Mouse (Mus musculus) gastrocnemius, postnatal 25 days (tissue): ENCODE measurements around the gene Cfap54. TPM values are rescaled to one million over a fixed set of nuclear protein-coding genes. Genes with fewer than 3 reads are reported as not detected.

ENCODE experiments used
- DNase-seq: peaks from one replicate; pipeline ENCODE4 v3.0.0; 2022
- total RNA-seq, 2 experiments: library from RNA; stranded (reverse); gene quantifications; 1 replicate in 1 of 2; 2 replicates in 1 of 2; pipeline ENCODE4 v1.2.3; 2021

Gene Cfap54
- total RNA-seq, 2 experiments from 2014 or later = 0.79 to 0.88 TPM

DNA sequence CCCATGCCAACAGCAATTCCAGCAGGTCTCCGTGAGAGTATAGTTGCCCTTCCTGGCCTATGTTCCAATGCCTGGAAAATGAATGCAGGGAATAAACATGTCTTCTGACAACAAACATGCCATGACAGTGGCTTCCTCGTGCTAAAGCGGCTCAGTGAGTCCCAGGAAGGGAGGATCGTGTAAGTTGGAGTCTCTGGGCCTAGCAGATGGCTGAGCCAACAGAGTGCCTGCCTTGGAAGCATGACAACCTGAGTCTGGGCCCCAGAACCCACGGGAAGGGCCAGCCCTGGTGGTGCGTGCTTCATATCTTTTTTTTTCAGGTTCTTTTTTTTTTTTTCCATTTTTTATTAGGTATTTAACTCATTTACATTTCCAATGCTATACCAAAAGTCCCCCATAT is 27.6 kb downstream of the Cfap54 start:
- DNase-seq = no peak

DNA sequence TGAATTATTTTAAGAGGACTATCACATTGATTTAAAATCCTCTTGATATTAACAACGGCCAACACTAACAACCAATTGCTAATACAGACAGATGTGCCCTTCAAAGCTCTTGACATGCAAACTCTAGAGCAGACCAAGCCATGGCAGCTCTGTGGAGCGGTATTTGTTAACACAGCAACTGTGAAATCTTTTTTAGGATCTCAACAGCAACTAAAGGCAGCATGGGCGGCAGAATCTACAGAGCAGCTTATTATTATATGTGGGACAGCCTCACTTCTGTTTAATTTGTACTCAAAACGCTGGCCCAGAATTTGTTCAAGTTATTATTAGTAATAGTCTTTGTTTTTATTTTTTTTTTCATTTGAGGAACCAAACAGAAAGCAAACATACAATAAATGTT is 28.1 kb downstream of the Cfap54 start:
- DNase-seq = no peak

DNA sequence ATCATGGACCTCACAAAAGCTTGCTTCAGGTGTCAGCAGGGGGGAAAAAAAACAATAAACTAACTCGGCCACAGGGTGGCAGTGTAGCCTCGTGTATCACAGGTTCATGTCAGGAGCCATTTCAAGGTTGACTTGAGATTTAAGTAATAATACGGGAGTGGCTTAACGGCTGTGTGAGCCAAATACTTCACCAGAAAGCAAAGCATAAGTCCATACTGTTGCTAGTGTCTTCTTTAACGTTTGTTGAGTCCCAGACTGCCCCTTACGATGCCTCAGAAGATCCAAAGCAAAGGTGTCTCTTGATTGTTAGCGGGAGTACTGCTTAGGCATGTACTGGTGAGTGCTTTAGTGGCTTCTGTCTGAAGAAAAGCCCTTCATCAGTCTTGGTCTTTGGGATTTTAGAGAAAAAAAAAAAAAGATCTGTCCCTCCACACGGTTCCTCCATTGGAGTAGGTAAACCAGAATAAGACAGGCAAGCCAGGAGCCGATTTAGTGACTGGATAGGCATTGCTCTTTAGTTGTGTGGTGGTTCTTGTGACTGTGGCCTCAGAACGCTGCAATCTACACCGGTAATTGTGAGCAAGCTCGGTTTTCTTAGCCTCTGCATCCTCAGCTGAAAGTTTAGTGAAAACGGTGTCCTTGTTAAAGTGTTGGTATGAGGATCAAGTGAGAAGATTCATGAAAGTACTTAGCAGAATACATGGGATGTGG is 30.2 kb downstream of the Cfap54 start:
- DNase-seq = peak; percentile 61

DNA sequence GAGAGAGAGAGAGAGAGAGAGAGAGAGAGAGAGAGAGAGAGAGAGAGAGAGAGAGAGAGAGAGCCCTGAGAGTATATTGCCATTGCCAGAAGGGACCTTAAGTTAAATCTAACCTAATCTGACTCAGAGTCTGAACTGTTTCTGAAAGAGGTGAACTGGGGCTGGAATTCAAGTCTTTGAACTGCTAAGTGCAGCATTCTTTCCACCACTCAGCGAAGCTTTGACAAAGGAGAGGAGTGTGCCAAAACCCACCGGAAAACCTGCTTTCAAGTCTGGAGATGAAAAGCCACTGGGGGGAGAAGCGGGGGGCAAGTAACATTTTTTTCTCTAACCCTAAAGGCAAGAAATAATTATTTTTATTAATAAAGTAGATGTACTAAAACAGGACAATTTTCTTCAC is 30.8 kb downstream of the Cfap54 start:
- DNase-seq = no peak

DNA sequence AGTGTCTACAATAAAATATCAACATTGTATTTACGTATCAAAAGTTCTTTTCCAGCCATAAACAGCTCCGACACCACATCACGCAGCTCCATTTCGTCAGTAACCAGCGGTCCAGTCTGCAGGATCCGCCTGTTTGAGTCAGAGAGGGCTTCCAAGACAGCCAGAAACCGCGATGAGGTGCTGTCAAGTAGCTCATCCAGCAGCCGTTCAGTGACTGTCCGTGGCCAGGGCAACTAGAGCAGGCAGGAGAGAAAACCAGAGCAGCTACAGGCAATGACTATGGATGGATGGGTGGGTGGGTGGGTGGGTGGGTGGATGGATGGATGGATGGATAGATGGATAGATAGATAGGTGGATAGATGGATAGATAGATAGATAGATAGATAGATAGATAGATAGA is 38.2 kb downstream of the Cfap54 start:
- no peak for DNase-seq

DNA sequence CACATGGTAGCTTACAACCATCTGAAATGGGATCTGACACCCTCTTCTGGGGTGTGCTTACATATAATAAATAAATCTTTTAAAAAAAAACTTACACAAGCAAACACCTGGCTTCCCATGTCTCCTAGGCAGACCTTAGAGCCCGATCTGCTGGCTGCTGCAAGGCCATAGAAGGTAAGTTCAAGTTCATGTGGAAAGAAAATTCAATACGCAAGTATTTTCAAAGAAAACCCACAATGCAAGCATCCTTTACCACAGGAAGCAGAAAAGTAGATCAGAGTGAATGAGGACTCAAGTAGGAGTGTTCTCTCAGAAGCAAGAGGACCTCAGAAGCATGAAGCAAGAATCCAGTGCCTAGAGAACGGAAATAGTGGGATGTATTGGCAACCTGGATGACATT is 39.6 kb downstream of the Cfap54 start:
- DNase-seq = no peak

DNA sequence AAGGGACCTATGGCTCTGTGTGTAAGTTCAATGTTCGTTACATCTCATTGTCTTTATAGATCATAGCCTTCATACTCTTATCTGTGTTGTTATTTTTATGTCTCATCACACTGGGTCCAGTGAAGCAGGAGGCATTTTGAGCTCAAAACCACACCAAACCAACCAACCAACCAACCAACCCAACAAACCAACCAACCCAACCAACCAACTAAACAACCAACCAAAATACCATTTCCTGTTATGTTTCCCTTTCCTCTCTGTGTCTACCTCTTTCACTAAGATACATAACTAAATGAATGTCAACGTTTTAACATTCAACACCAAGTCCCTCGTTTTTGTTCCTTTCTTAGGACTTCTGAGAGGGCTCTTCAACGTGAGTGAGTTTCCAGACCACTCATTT is 40.0 kb downstream of the Cfap54 start:
- no peak for DNase-seq

DNA sequence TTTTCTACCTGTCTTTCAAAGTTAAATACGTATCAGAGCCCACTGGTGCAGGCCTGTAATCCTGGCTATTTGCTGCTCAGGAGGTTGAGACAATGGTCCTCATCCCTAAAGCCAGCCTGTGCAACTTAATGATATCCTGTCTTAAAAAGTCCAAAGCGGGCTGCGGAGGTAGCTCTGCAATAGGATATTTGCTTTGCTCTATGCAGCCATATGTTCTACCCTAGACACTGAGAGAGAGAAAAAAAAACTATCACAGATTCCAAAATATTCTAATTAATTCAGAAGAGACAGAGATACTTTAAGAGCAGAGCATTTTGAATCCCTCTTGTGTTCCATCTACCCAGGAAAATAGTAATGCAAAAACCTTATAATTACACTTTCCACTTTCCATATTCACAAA is 44.9 kb downstream of the Cfap54 start:
- no peak for DNase-seq

DNA sequence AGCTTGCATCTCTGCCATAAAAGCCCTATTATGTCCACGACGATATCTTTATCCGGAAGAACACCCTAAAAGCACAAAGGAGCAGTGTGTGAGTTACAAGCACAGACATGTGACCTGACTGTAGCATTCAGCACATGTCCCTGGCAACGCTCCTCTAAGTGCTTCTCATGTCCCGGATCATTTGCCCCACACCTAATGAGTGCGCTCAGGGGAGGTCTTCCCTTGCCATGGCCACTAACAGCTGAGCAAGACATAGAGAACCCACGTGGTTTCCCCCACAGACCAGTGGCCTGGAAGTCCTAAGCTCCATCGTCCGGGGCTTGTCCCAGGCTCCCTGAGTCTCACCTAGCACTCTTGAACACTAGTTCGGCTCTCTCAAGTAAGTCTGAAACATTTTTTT is 45.9 kb downstream of the Cfap54 start:
- no peak for DNase-seq

DNA sequence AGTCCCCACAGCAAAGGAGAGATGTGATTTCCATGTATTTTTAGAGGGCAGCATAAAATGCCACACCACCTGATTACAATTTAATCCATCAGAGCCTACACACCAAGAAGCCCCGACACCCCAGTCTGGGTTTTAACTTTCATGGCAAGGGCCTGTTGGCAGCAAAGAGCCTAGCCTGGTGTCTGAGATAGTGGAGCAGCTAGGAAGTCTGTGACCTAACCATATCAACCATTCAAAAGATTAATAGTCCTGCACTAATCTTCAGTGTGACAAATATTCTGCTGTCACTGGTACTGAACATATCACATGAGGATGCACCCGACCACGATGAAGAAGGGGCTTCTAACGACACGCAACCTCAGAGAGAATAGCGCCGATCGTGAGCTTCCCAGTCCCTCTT is 58.1 kb downstream of the Cfap54 start:
- DNase-seq = no peak

DNA sequence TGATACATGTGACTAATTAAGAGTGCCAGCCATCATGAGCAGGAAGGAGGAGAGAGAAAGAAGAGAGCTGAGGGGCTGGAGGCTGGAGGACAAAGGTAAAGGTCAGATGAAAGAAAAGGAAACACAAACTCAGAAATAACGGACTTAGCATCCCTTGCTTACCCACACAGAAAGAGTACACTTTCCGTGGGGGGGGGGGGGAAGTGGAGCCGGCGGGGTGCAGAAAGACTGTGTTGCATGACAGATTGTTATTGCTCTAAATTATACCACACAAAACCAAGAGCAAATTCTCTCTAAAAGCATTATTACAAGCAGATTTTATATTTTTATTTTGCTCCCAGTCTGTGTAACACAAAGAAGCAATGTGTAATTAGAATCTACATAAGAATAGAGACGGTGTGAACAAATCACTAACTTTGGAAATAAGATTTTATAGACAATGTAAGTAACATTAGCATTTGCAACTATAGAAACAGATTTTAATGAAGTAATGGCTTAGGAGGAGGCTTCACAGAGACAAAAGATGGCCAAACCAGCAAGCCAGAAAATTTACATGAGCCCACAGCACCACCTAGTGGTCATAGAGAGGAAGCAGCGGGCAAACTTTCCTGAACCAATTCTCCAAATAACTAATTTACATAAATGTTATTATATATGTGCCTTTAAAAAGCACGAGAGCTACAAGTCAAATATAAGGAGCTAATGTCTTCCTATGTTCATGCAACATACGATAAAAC is 67.2 kb downstream of the Cfap54 start:
- no peak for DNase-seq

DNA sequence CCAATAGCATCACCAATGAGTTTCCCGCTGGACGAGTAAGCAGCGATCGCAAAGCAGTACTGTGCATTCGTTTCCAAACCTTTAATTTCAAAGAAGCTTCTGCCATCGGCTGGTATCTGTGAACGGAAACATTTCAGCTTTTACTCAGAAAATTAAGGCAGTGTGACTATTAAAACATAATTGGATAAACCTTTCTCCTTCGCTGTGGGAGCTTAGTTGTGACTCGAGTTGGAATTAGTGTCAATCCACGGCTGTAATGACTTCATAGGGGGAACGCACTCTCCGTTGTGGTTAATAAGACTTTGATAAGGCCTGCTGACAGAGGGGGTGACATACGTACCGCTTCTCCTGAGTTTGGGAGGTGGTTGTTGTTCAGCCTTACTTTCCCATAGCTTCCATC is 70.3 kb downstream of the Cfap54 start:
- DNase-seq = no peak

DNA sequence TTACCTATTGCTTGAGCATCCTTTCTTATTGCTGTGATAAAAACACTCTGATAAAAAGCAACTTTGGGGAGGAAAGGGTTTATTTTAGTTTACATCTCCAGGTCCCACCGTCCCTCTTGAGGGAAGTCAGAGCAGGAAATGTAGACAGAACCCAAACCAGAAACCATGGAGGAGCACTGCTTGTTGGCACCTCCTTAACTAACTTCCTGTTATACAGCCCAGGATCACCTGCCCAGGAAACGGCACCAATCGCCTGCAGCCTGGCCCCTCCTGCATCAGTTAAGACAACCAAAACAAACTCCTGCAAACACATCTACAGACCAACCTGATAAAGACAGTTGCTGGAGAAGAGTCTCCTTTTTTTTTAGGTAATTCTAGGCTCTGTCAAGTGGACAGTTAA is 74.4 kb downstream of the Cfap54 start:
- no peak for DNase-seq

DNA sequence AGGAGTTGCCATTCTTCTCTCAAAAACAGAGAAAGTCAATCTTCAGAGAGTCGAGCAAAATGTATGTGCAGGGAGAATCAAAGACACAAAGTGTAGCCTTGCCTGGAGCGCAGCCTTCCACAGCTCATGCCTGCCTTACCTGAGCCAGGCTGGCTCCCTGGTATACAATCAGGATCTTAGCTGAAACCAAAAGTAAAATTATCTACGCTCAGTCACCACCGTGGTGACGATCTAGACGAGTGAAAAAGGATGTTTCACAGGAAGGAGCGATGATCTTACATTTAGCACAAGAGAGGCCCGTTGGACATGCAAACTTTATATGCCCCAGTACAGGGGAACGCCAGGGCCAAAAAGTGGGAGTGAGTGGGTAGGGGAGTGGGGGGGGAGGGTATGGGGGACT is 75.0 kb downstream of the Cfap54 start:
- DNase-seq = no peak

DNA sequence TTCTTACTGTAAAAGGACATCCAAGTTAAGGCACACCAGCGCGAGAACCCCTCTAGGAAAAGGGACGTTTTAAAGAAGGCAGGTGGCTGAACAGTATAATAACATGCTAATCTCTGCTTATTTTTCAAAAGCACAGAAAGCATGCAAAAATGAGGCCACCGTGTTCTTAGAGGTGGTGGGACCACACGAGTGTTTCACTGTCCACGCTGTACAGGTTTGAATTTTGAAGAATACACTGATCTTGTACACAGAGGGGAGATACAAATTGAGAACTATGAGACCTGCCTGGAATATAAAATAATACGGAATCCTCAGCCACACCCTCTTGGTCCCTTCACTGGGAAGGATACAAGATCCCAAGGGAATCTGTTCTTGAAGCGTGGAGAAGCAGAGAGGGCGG is 82.9 kb downstream of the Cfap54 start:
- no peak for DNase-seq

DNA sequence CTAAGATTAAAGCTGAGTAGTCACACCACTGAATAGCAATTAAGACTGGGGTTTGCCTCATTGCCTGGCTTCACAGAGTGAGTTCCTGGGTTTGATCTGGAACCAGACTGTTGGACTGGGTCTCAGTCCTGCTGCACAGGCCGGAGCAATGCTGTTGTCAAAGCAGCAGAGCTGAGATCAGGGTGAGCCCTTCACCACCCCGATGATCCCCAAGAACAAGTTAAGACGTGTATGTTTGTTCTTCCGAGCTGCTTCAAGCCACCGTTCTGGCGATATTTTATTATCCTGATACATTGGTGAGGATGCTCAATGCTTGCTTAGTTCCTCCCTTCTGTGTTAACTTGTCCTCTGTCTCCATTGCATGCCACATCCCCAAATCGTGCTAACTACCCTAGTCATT is 86.2 kb downstream of the Cfap54 start:
- DNase-seq = no peak

DNA sequence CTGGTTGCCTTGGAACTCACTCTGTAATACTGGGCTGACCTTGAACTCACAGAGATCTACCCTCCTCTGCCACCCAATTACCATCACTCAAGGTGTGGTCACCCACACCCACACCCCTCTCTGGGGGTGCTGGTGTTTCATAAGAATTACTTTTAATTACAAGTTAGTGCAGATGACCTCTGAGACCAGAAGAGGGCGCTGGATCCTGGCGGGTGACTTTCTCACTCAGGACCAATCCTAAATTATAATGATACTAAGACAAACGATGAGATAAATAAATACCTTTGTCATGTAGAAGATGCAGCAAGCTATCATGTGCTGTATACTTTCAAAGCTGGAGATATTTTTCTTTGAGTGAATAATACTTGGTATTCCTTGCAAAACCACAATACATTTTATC is 87.1 kb downstream of the Cfap54 start:
- DNase-seq = no peak

DNA sequence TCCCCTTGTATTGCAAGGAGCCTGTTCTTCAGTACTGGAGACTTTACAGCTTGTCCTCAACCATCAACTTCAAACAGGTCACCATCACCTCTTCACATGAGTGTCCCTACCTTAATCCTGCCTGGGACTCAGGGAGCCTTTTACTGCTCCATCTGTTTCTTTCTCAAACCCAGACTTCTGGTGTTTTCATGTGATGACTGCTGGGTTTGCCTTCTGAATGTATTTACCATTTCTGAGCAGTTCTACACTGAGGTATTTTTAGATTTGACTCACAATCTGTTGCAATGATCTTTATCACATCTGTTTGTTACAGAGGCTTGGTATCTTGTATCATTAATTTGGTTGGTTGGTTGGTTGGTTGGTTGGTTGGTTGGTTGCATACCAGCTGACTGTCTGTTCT is 88.9 kb downstream of the Cfap54 start:
- no peak for DNase-seq

DNA sequence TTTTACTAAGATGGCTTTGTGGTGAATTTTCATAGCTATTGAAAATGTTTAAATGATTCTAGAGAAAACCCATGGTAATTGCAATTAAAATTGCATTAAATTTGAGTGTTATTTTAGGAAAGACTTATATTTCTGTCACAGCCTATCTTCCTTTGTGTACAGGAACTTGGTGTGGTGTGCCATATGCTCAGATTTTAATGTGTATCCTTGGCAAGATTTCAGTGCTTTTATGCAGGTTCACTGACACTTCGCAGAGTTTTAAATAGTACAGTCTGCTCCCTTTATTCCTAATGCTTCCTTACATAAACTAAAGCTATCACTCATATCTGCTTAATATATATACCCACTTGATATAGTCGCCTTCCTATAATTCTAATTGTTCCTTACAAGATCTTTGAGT is 90.8 kb downstream of the Cfap54 start:
- DNase-seq = no peak

DNA sequence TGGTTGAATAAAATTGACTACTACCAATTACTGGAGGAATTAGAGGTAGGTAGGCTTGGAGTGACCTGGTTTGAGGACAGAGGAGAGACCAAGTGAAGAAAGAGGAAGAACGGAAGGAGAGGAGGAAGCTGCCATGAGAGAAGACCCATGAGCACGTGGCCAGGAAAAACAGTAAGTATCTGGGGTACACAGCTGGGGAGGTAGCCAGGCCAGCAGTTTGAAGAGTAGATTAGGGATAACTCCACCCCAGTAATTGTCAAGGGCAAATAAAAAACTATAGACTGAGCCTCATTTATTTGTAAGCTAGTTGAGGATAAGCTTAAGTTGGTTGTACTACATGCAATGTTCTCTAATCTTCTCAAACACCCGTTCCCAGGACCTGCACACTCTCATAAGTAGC is 116.3 kb downstream of the Cfap54 start:
- DNase-seq = no peak

DNA sequence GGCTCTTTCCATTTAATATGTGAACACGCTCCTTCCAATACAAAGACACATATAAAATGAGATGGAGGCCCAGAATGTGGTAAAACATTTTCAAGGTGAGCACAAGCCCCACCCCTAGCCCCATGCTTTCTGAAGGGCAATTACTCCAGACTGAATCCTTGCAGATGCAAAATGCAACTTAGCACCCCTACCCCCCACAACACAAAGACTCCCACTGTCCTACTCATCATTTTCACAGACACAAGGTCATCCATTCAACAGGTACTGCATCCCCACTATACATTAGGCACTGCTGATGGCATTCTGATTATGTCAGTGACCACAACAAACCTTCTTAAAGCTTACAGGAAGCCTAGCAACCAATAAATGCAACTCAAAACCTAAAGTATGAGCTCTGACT is 131.4 kb downstream of the Cfap54 start:
- DNase-seq = no peak

DNA sequence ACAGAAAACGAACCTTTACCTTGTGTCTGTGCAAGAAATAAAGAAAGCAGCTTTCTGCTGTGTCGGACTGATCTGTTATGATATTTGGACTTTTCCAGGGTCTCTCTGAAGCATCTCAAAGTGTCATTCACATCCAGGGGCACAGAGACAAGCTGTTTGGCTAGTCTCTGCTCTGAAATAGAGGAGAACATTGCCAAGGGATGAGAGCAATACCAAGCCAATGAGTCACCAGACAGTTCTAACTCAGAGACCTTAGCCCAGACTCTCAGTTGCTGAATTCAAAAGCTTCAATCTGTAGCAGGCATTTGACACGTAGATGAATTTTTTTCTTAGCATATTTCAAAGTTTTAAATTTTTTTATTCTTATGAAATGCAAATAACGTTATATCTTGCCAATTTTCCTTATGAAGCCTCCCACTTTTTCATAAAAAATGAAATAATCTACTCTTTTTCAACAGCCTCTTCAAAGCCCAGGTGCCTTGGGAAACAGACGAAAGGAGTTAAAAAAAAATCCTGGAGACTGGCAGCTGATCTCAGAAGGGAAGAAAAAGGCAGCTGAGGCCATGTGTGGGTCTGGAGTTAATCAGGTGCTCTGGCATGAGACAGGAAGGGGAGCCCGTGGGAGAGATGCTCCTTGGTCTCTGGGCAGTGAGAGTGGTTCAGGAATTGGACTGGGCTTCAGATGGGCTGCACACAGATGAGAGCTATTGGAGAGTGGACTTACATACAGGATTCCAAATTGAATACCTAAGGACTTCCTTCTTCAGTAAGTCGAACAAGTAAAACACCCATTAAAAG is 138.4 kb downstream of the Cfap54 start:
- no peak for DNase-seq

DNA sequence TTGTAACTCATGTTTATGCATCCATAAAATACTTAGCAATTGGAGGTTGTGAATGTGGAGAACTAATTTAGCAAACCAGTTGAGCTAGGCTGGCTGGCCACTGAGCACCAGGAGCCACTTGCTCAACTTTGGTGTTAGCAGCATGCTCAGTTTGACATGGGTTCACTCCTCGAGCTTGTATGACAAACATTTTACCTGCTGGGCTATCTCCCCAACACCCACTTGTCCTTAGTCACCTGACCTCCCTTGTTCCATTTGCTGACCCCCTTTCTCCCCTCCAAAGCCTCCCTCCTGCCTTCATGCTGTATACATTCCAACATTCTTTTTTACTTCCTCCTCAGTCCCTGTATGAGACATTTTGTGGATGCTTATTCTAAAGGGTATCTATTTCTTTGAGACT is 139.8 kb downstream of the Cfap54 start:
- no peak for DNase-seq
